Mouse (Mus musculus): ENCODE results near the gene Gm42674. TPM values are rescaled to one million over a fixed set of nuclear protein-coding genes. Genes with fewer than 3 reads are reported as not detected.

Gm42674 gene
- polyA plus RNA-seq, 1 experiment, result not detected

GRCm38 (mm10) chr3:90586016-90586643 is 15.6 kb upstream of the Gm42674 start:
- Histone ChIP-seq H3K4me3 (ENCODE audit: extremely low read depth, insufficient read depth, insufficient read length) (no peak overlapping the region), H3K4me1 (ENCODE audit: control insufficient read depth, insufficient read depth, insufficient read length) (peaks cover 40% of the 10 kb centered on the region; the same call in 1 of the 2 replicates), H3K27ac (ENCODE audit: insufficient read depth, low read length) (peak overlapping the region; percentile 87), H3K36me3 (ENCODE audit: control insufficient read depth, insufficient read depth, low read length) (no peaks in the 10 kb centered on the region), H3K27me3 (ENCODE audit: control insufficient read depth, insufficient read depth, low read length) (no peaks in the 10 kb centered on the region)
- no peak for DNase-seq (ENCODE audit: low read depth in 1 of 2, low spot score in 2 of 2)
- 50% methylated on average over 15 of the region's 15 CpGs for WGBS
- no peak for TF ChIP-seq CTCF (IDR thresholded peaks at IDR 0.05; ENCODE audit: extremely low read depth, insufficient read depth, insufficient read length, insufficient replicate concordance)
- TF ChIP-seq POLR2A (IDR thresholded peaks at IDR 0.05; ENCODE audit: low read depth, low read length), result no peak

- peaks cover 40% of the 10 kb centered on the region; the same call in 1 of the 2 replicates for H3K4me1 ChIP-seq (ENCODE audit: control insufficient read depth, insufficient read depth, insufficient read length)
- WGBS, result 11% methylated on average over 10 of the region's 10 CpGs
- H3K4me3 ChIP-seq (ENCODE audit: extremely low read depth, insufficient read depth, insufficient read length), result peak overlapping the region; percentile 2; the same call in 1 of the 2 replicates
- H3K27me3 ChIP-seq (ENCODE audit: control insufficient read depth, insufficient read depth, low read length), result no peaks in the 10 kb centered on the region
- peak overlapping the region; percentile 87 for H3K27ac ChIP-seq (ENCODE audit: insufficient read depth, low read length)
- TF ChIP-seq CTCF (IDR thresholded peaks at IDR 0.05; ENCODE audit: extremely low read depth, insufficient read depth, insufficient read length, insufficient replicate concordance) (no peak), POLR2A (IDR thresholded peaks at IDR 0.05; ENCODE audit: low read depth, low read length) (no peak)
- H3K36me3 ChIP-seq (ENCODE audit: control insufficient read depth, insufficient read depth, low read length), result no peaks in the 10 kb centered on the region
- DNase-seq (ENCODE audit: low read depth in 1 of 2, low spot score in 2 of 2), result peak; percentile 63 to 90
Observed at GRCm38 (mm10) chr3:90586906-90587305, 14.8 kb upstream of the Gm42674 start.

GRCm38 (mm10) chr3:90587361-90588101 is 14.2 kb upstream of the Gm42674 start:
- 60% methylated on average over 14 of the region's 14 CpGs for WGBS
- Histone ChIP-seq H3K4me1 (ENCODE audit: control insufficient read depth, insufficient read depth, insufficient read length) (peaks cover 40% of the 10 kb centered on the region; the same call in 1 of the 2 replicates), H3K27ac (ENCODE audit: insufficient read depth, low read length) (peak overlapping the region; percentile 87), H3K4me3 (ENCODE audit: extremely low read depth, insufficient read depth, insufficient read length) (peak overlapping the region; percentile 2; the same call in 1 of the 2 replicates), H3K27me3 (ENCODE audit: control insufficient read depth, insufficient read depth, low read length) (no peaks in the 10 kb centered on the region), H3K36me3 (ENCODE audit: control insufficient read depth, insufficient read depth, low read length) (no peaks in the 10 kb centered on the region)
- DNase-seq (ENCODE audit: low read depth in 1 of 2, low spot score in 2 of 2), result no peak
- TF ChIP-seq POLR2A (IDR thresholded peaks at IDR 0.05; ENCODE audit: low read depth, low read length) (no peak), CTCF (IDR thresholded peaks at IDR 0.05; ENCODE audit: extremely low read depth, insufficient read depth, insufficient read length, insufficient replicate concordance) (no peak)

- TF ChIP-seq POLR2A (IDR thresholded peaks at IDR 0.05; ENCODE audit: low read depth, low read length) (no peak), CTCF (IDR thresholded peaks at IDR 0.05; ENCODE audit: extremely low read depth, insufficient read depth, insufficient read length, insufficient replicate concordance) (no peak)
- no peaks in the 10 kb centered on the region for H3K27me3 ChIP-seq (ENCODE audit: control insufficient read depth, insufficient read depth, low read length)
- no peak for DNase-seq (ENCODE audit: low read depth in 1 of 2, low spot score in 2 of 2)
- peak overlapping the region; percentile 49 for H3K27ac ChIP-seq (ENCODE audit: insufficient read depth, low read length)
- H3K36me3 ChIP-seq (ENCODE audit: control insufficient read depth, insufficient read depth, low read length), result no peaks in the 10 kb centered on the region
- WGBS, result 32% methylated on average over 6 of the region's 6 CpGs
- peaks cover 37% of the 10 kb centered on the region; the same call in 1 of the 2 replicates for H3K4me1 ChIP-seq (ENCODE audit: control insufficient read depth, insufficient read depth, insufficient read length)
- H3K4me3 ChIP-seq (ENCODE audit: extremely low read depth, insufficient read depth, insufficient read length), result no peak overlapping the region
Observed at GRCm38 (mm10) chr3:90589390-90589789, 12.3 kb upstream of the Gm42674 start.

- Histone ChIP-seq H3K4me3 (ENCODE audit: extremely low read depth, insufficient read depth, insufficient read length) (no peak within 1 kb of the TSS), H3K27ac (ENCODE audit: insufficient read depth, low read length) (peak within 1 kb of the TSS; percentile 49), H3K36me3 (ENCODE audit: control insufficient read depth, insufficient read depth, low read length) (no peaks in the 10 kb centered on the region), H3K27me3 (ENCODE audit: control insufficient read depth, insufficient read depth, low read length) (no peaks in the 10 kb centered on the region), H3K4me1 (ENCODE audit: control insufficient read depth, insufficient read depth, insufficient read length) (peaks cover 37% of the 10 kb centered on the region; the same call in 1 of the 2 replicates)
- TF ChIP-seq POLR2A (IDR thresholded peaks at IDR 0.05; ENCODE audit: low read depth, low read length) (no peak), CTCF (IDR thresholded peaks at IDR 0.05; ENCODE audit: extremely low read depth, insufficient read depth, insufficient read length, insufficient replicate concordance) (no peak)
- 79% methylated on average over 8 of the region's 8 CpGs for WGBS
- no peak for DNase-seq (ENCODE audit: low read depth in 1 of 2, low spot score in 2 of 2)
Observed at GRCm38 (mm10) chr3:90589947-90590346, 11.8 kb upstream of the Gm42674 start, which contains the start of gene S100a2. S100a2 (plus strand) TSS chr3:90590247.

- Histone ChIP-seq H3K4me1 (ENCODE audit: control insufficient read depth, insufficient read depth, insufficient read length) (peaks cover 8% of the 10 kb centered on the region; the same call in 1 of the 2 replicates), H3K4me3 (ENCODE audit: extremely low read depth, insufficient read depth, insufficient read length) (no peak overlapping the region), H3K27ac (ENCODE audit: insufficient read depth, low read length) (no peak overlapping the region), H3K27me3 (ENCODE audit: control insufficient read depth, insufficient read depth, low read length) (no peaks in the 10 kb centered on the region), H3K36me3 (ENCODE audit: control insufficient read depth, insufficient read depth, low read length) (no peaks in the 10 kb centered on the region)
- no peak for DNase-seq (ENCODE audit: low read depth in 1 of 2, low spot score in 2 of 2)
- TF ChIP-seq POLR2A (IDR thresholded peaks at IDR 0.05; ENCODE audit: low read depth, low read length), result no peak
- TF ChIP-seq CTCF (IDR thresholded peaks at IDR 0.05; ENCODE audit: extremely low read depth, insufficient read depth, insufficient read length, insufficient replicate concordance), result no peak
- WGBS, result 89% methylated on average over 1 of the region's 1 CpGs
Observed at GRCm38 (mm10) chr3:90594466-90594865, 7.2 kb upstream of the Gm42674 start.
